Mouse (Mus musculus): ENCODE measurements around the gene Slc4a4.

- TF ChIP-seq CTCF (IDR thresholded peaks at IDR 0.05; ENCODE audit: control insufficient read depth, insufficient read depth, low read length) (no peak), POLR2A (IDR thresholded peaks at IDR 0.05; ENCODE audit: borderline replicate concordance, control insufficient read depth, low read depth, low read length) (no peak)
Observed at GRCm38 (mm10) chr5:88916501-88916971, 29.9 kb downstream of the Slc4a4 start.
